Mouse (Mus musculus) small intestine, adult 10 weeks (tissue): Measurements from ENCODE around the gene Cdk20. TPM values are rescaled to one million over a fixed set of nuclear protein-coding genes. Genes with fewer than 3 reads are reported as not detected.

ENCODE experiments used
- polyA plus RNA-seq: library from polyadenylated mRNA; stranded (reverse); fragments of 350-450 nt; fragmentation: Illumina TruSeq; extraction: RNeasy Lipid Tissue Mini Kit (QIAGEN cat#74804); gene quantifications from one replicate; pipeline ENCODE4 v1.2.3, GENCODE M21; 2014; ENCODE audit warnings: low replicate concordance

The Cdk20 gene
- 0.37 TPM for polyA plus RNA-seq

GRCm38 (mm10) chr13:64432017-64432995 is at the start of gene Cdk20:
TSS of gene Cdk20 (plus strand) at chr13:64432314.

Other genes starting within 250 kb of the Cdk20 start
- gene Cdc14b, start 157.0 kb upstream of the Cdk20 start, polyA plus RNA-seq, result 47.8 TPM
- 45.2 TPM for gene Aaed1, start 119.6 kb upstream of the Cdk20 start, polyA plus RNA-seq
- gene Ctsl, start 61.4 kb upstream of the Cdk20 start, polyA plus RNA-seq, result 38.8 TPM
- not detected for gene Fam240b, start 65.5 kb downstream of the Cdk20 start, polyA plus RNA-seq